Mouse (Mus musculus): Measurements from ENCODE around the gene 4930579F01Rik. TPM values are rescaled to one million over a fixed set of nuclear protein-coding genes. Genes with fewer than 3 reads are reported as not detected.

Gene 4930579F01Rik
- polyA plus RNA-seq, 1 experiment, result not detected

DNA sequence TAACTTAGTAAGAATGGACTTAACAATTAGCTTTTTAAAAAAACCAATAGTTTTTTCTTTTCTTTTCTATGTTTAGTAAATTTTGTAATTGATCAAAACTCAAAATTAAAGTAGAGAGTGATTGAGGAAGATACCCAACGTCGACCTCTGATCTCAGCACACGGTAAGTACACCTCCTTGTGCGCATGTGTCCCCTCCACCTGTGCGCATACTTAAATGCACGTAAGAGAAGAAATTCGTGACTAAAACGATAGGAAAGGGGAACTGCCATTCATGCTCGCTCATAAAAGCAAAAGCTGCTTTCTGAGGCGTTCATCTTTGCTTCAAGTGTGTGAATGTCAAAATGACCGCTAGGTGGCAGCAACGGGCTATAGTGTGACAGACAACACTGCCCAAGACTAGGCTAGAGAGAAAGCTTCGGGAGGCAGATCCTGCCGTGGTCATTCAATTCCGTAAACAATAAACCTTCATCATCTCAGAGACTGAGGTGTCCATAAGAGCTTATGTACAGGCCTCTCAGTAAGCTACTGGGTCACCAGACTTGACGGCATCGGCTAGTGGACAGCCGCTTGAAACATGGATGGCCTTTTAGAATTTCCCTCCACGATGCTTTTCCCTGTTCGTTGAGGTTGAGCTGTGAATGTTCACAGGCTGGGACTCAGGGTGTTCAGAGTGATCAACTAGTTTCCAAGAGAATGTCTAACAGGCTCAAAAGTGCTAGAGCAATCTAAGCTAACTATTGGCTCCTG, 4.5 kb upstream of the 4930579F01Rik start:
- Histone ChIP-seq H3K36me3 (ENCODE audit: control insufficient read depth, insufficient read depth, low read length) (no peaks in the 10 kb centered on the region), H3K27me3 (replicated peaks; ENCODE audit: control insufficient read depth, insufficient read depth, low read length) (no peaks in the 10 kb centered on the region), H3K27ac (ENCODE audit: insufficient read depth, low read depth, low read length) (no peak overlapping the region), H3K4me3 (ENCODE audit: insufficient read depth, low read depth, low read length) (no peak overlapping the region), H3K4me1 (ENCODE audit: control insufficient read depth, insufficient read depth, low read length) (no peaks in the 10 kb centered on the region; the same call in 1 of the 2 replicates)
- DNase-seq, result peak; percentile 87
- peak; percentile 93 for TF ChIP-seq CTCF (conservative IDR thresholded peaks at IDR 0.05; ENCODE audit: insufficient read depth, insufficient read length, low read depth, low read length)
- no peak for TF ChIP-seq POLR2A (IDR thresholded peaks at IDR 0.05; ENCODE audit: low read depth, low read length)
- WGBS, result 16% methylated on average over 20 of the region's 20 CpGs

DNA sequence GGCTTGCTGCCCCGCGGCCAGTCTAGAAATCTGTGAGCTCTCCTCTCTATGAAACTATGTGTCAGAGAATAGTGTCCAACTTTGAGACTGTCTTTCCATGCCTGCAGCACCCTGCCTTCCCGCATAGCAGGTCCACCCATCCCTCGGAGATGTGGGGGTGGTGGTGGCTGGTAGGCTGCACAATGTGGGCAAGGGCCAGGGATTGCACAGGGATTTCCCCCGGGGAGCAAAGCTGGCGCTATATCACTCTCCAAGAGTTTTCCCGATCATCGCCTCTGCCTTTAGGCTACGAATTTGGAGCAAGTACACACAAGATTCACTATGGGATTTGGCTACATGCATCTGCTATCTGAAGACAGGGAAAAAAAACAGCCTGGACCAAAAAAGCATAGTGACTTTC, 3.9 kb upstream of the 4930579F01Rik start:
- H3K4me3 ChIP-seq (ENCODE audit: insufficient read depth, low read depth, low read length), result no peak overlapping the region
- no peaks in the 10 kb centered on the region for H3K27me3 ChIP-seq (replicated peaks; ENCODE audit: control insufficient read depth, insufficient read depth, low read length)
- TF ChIP-seq CTCF (conservative IDR thresholded peaks at IDR 0.05; ENCODE audit: insufficient read depth, insufficient read length, low read depth, low read length) (no peak), POLR2A (IDR thresholded peaks at IDR 0.05; ENCODE audit: low read depth, low read length) (no peak)
- no peak for DNase-seq
- WGBS, result 38% methylated on average over 9 of the region's 9 CpGs
- H3K36me3 ChIP-seq (ENCODE audit: control insufficient read depth, insufficient read depth, low read length), result no peaks in the 10 kb centered on the region
- H3K4me1 ChIP-seq (ENCODE audit: control insufficient read depth, insufficient read depth, low read length), result no peaks in the 10 kb centered on the region; the same call in 1 of the 2 replicates
- H3K27ac ChIP-seq (ENCODE audit: insufficient read depth, low read depth, low read length), result no peak overlapping the region

DNA sequence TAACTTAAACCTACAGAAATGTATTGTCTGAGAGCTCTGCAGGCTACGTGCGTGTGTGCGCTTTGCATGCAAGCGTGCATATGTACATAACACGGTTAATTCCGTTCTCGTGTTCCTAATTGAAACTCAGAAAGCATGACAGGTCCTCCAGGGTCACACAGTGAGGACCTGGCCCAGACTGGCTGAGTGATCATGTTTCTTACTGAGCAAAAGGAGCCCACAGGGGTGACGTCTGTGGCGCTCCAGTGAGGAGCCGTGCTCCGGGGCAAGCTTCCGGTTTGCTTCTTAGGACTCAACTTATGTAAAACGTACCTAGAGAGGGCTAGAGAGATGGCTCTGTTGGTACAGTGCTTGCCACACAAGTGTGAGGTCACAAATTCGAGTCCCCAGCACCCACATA, 3.5 kb upstream of the 4930579F01Rik start:
- WGBS, result 43% methylated on average over 14 of the region's 14 CpGs
- no peak overlapping the region for H3K4me3 ChIP-seq (ENCODE audit: insufficient read depth, low read depth, low read length)
- no peak overlapping the region for H3K27ac ChIP-seq (ENCODE audit: insufficient read depth, low read depth, low read length)
- H3K27me3 ChIP-seq (replicated peaks; ENCODE audit: control insufficient read depth, insufficient read depth, low read length), result no peaks in the 10 kb centered on the region
- no peak for DNase-seq
- no peak for TF ChIP-seq CTCF (conservative IDR thresholded peaks at IDR 0.05; ENCODE audit: insufficient read depth, insufficient read length, low read depth, low read length)
- H3K4me1 ChIP-seq (ENCODE audit: control insufficient read depth, insufficient read depth, low read length), result no peaks in the 10 kb centered on the region; the same call in 1 of the 2 replicates
- no peaks in the 10 kb centered on the region for H3K36me3 ChIP-seq (ENCODE audit: control insufficient read depth, insufficient read depth, low read length)

DNA sequence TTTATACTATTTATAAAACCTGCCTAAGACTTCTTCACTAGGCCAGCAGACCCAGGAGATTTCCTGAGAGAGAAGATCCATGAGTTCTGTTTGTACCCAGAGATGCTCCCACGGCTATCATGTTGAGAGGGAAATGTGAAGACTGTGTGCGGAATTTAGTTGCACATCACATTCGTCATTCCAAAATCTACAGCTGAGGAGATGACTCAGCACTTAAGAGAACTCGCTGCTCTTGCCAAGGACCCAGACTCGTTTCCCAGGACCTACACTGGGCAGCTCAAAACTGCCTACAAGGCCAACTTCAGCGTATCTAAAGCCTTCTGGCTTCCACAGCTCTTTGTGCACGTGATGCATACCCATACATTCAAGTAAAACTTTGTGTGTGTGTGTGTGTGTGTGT, 1.4 kb downstream of the 4930579F01Rik start:
- Histone ChIP-seq H3K27me3 (replicated peaks; ENCODE audit: control insufficient read depth, insufficient read depth, low read length) (no peaks in the 10 kb centered on the region), H3K27ac (ENCODE audit: insufficient read depth, low read depth, low read length) (no peak overlapping the region), H3K4me3 (ENCODE audit: insufficient read depth, low read depth, low read length) (no peak overlapping the region), H3K36me3 (ENCODE audit: control insufficient read depth, insufficient read depth, low read length) (no peaks in the 10 kb centered on the region), H3K4me1 (ENCODE audit: control insufficient read depth, insufficient read depth, low read length) (no peaks in the 10 kb centered on the region)
- WGBS, result 68% methylated on average over 7 of the region's 7 CpGs
- no peak for DNase-seq
- no peak for TF ChIP-seq CTCF (conservative IDR thresholded peaks at IDR 0.05; ENCODE audit: insufficient read depth, insufficient read length, low read depth, low read length)
- no peak for TF ChIP-seq POLR2A (IDR thresholded peaks at IDR 0.05; ENCODE audit: low read depth, low read length)

DNA sequence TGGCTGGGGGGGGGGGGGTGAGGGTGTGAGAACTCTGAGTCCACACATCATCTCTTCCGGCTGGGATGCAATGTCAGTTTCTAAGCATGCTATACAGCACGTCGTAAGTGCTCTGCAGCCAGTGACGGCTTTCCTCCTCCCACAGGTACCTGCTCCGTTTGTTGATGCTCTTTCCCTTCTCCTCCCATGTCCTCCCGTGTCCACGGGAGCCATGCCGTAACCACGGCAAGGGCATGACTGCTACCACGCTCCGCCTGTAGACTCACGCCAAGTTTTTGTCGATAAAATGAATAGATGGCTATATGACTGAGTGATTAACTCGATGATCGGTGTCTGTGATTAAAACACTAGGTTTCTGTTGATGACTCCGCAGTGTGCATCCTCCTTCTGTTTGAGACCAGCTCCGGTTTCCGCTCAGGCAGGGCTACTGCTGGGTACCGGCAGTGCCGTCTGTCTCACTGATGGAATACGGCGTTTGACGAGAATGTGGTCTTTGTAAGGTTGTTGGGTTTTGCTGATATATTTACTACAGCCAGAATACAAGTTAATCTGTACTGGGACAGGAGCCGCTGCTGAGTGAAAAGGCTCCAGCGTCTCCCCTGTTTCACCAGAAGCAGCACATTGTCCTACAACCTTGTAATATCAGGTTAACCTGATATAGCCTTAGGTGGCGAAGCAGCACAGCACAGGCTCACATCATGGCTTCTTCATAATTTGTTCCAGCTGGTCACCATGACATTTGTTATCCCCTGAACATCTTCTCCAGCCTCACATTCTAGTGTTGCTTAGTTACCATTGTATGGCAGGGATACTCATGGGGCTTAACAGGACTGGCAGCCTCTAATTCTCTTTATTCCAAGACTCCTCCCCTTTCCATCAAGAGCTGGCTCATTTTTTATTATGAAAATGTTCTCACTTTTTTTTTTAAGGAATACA, 7.4 kb downstream of the 4930579F01Rik start:
- no peak for DNase-seq
- Histone ChIP-seq H3K27ac (ENCODE audit: insufficient read depth, low read depth, low read length) (no peak overlapping the region), H3K4me3 (ENCODE audit: insufficient read depth, low read depth, low read length) (no peak overlapping the region), H3K36me3 (ENCODE audit: control insufficient read depth, insufficient read depth, low read length) (no peaks in the 10 kb centered on the region), H3K4me1 (ENCODE audit: control insufficient read depth, insufficient read depth, low read length) (no peaks in the 10 kb centered on the region), H3K27me3 (replicated peaks; ENCODE audit: control insufficient read depth, insufficient read depth, low read length) (no peaks in the 10 kb centered on the region)
- no peak for TF ChIP-seq CTCF (conservative IDR thresholded peaks at IDR 0.05; ENCODE audit: insufficient read depth, insufficient read length, low read depth, low read length)
- no peak for TF ChIP-seq POLR2A (IDR thresholded peaks at IDR 0.05; ENCODE audit: low read depth, low read length)
- WGBS, result 87% methylated on average over 26 of the region's 26 CpGs

DNA sequence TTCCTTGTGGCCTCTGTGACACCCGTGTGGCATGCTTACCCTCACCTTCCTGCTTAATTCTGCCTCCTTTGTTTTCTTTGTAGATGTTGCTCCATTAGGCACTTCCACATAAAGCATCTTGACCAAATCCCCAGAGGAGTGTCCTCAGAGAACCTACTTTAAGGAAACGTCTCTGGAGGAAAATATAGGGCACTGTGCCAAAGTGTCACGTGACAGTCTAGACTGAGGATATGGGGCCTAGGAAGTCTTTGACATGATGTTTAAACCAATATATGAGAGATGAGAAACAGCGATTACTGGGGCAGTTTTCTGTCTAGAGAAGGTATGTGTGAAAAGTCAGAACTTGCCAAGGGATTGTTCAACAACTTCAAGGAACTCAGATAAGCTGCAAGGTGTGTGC, 8.3 kb downstream of the 4930579F01Rik start:
- Histone ChIP-seq H3K4me1 (ENCODE audit: control insufficient read depth, insufficient read depth, low read length) (no peaks in the 10 kb centered on the region), H3K27ac (ENCODE audit: insufficient read depth, low read depth, low read length) (no peak overlapping the region), H3K36me3 (ENCODE audit: control insufficient read depth, insufficient read depth, low read length) (no peaks in the 10 kb centered on the region), H3K4me3 (ENCODE audit: insufficient read depth, low read depth, low read length) (no peak overlapping the region), H3K27me3 (replicated peaks; ENCODE audit: control insufficient read depth, insufficient read depth, low read length) (no peaks in the 10 kb centered on the region)
- WGBS, result 40% methylated on average over 4 of the region's 4 CpGs
- TF ChIP-seq POLR2A (IDR thresholded peaks at IDR 0.05; ENCODE audit: low read depth, low read length) (no peak), CTCF (conservative IDR thresholded peaks at IDR 0.05; ENCODE audit: insufficient read depth, insufficient read length, low read depth, low read length) (no peak)
- DNase-seq, result peak; percentile 32

DNA sequence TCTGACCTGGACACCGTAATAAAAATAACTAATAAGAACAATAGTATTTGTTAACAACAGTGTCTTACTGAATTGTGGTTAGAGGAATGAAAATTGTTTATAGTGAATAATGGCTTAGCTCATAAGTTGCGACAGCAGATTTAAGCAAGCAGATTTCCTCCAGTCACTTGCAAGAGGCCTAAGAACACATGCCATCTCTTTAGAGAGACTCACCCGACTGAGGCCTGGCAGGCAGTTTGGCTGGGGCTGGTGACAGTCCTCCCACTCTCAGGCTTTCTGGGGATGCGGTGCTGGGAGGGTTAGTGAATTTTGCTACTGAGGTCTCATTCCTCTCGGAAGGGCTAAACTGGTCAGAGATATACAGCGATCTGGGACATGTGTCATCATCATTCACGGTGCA, 10.3 kb downstream of the 4930579F01Rik start:
- no peak for DNase-seq
- Histone ChIP-seq H3K4me3 (ENCODE audit: insufficient read depth, low read depth, low read length) (no peak overlapping the region), H3K36me3 (ENCODE audit: control insufficient read depth, insufficient read depth, low read length) (no peaks in the 10 kb centered on the region), H3K27ac (ENCODE audit: insufficient read depth, low read depth, low read length) (no peak overlapping the region), H3K4me1 (ENCODE audit: control insufficient read depth, insufficient read depth, low read length) (no peaks in the 10 kb centered on the region), H3K27me3 (replicated peaks; ENCODE audit: control insufficient read depth, insufficient read depth, low read length) (no peaks in the 10 kb centered on the region)
- 85% methylated on average over 7 of the region's 7 CpGs for WGBS
- TF ChIP-seq POLR2A (IDR thresholded peaks at IDR 0.05; ENCODE audit: low read depth, low read length), result no peak
- TF ChIP-seq CTCF (conservative IDR thresholded peaks at IDR 0.05; ENCODE audit: insufficient read depth, insufficient read length, low read depth, low read length), result no peak

Data from kidney, adult 2 months (tissue).